Mouse (Mus musculus) forebrain, embryonic 16.5 days (tissue): ENCODE data around the gene Evx2. TPM values are rescaled to one million over a fixed set of nuclear protein-coding genes. Genes with fewer than 3 reads are reported as not detected.

Experiments used
- ATAC-seq: fragments of 200-750 bp; cut with Nextera tagmentation; 2 replicates; pipeline ENCODE4 v1.8.0; 2017; ENCODE audit warnings: mild to moderate bottlenecking, moderate library complexity
- H3K27ac ChIP-seq: fragments of 300-500 bp; sonication (generic); 2 replicates; pipeline ENCODE4 v1.5.1; 2014; ENCODE audit warnings: low read length, control low read depth
- H3K27me3 ChIP-seq: fragments of 300-500 bp; sonication (generic); replicated peaks from 2 replicates; pipeline ENCODE4 v1.6.1; 2014; ENCODE audit warnings: low read length; ENCODE audit not compliant: control insufficient read depth, insufficient read depth
- H3K36me3 ChIP-seq: fragments of 300-500 bp; sonication (generic); 2 replicates; pipeline ENCODE4 v1.6.1; 2014; ENCODE audit not compliant: control insufficient read depth, insufficient read depth
- H3K4me1 ChIP-seq: fragments of 300-500 bp; sonication (generic); replicated peaks from 2 replicates; pipeline ENCODE4 v1.6.1; 2014; ENCODE audit warnings: low read length; ENCODE audit not compliant: control insufficient read depth, insufficient read depth
- H3K4me2 ChIP-seq: fragments of 300-500 bp; sonication (generic); 2 replicates; pipeline ENCODE4 v1.6.1; 2014; ENCODE audit warnings: mild to moderate bottlenecking, low read length, control low read depth
- H3K4me3 ChIP-seq: fragments of 300-500 bp; sonication (generic); replicated peaks from 2 replicates; pipeline ENCODE4 v1.5.1; 2014; ENCODE audit warnings: mild to moderate bottlenecking, low read length, control low read depth
- H3K9ac ChIP-seq: fragments of 300-500 bp; sonication (generic); replicated peaks from 2 replicates; pipeline ENCODE4 v1.6.1; 2014; ENCODE audit warnings: low read depth, low read length, control low read depth
- H3K9me3 ChIP-seq: fragments of 300-500 bp; sonication (generic); 2 replicates; pipeline ENCODE4 v1.6.1; 2016; ENCODE audit warnings: low read length; ENCODE audit not compliant: control insufficient read depth
- WGBS: fragments of 180-500 bp; shearing (Covaris S2); extraction: QIAGEN DNeasy Blood & Tissue Kit; methylation state at CpG from one replicate; pipeline ENCODE4 v1.1.7; 2014; 5-methylcytosine and 5-hydroxymethylcytosine counted together
- polyA plus RNA-seq: library from polyadenylated mRNA; unstranded; fragments of >200 nt; fragmentation: Nextera tagmentation; extraction: Ambion mirVana; gene quantifications from 2 replicates; pipeline ENCODE4 v1.2.1, GENCODE M21; 2015

Gene Evx2
- polyA plus RNA-seq, 1 experiment from 2014 or later, result not detected

DNA sequence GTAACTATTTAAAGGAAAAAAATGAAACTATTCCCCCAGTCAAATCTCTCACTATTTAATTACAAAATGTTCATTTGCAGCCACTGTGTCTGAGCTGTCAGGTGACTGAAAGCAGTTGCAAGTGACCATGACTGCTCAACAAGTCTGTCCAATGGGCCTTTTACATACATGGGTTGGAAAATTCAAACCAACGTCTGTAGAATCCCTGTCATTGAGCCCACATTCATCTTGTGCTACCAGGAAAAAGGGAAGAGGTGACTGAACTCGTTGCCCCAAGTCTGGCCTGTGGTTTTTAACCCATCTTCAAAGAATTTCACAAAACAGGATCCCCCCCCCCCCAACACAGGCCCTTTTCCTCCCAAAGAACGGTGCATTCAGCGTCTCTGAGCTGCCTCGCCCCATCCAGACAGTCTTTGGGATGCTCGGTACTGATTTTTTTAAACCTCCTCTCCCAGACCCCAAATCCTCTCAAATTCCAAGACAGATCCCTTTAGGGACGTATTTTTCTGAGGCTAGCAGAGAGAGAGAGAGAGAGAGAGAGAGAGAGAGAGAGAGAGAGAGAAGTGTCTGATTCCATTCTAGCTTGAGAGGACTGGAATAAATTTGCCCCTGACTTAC is 36.6 kb upstream of the Evx2 start:
- 0% methylated on average over 7 of the region's 7 CpGs for whole genome bisulfite sequencing
- H3K4me3 ChIP-seq, result no peak overlapping the region
- H3K4me1 ChIP-seq, result peaks cover 13% of the 10 kb centered on the region
- H3K9ac ChIP-seq, result no peak overlapping the region
- ATAC-seq, result no peak
- no peaks in the 10 kb centered on the region for H3K9me3 ChIP-seq
- peaks cover 94% of the 10 kb centered on the region for H3K27me3 ChIP-seq
- H3K4me2 ChIP-seq, result no peak overlapping the region
- H3K27ac ChIP-seq, result no peak overlapping the region
- H3K36me3 ChIP-seq, result no peaks in the 10 kb centered on the region

DNA sequence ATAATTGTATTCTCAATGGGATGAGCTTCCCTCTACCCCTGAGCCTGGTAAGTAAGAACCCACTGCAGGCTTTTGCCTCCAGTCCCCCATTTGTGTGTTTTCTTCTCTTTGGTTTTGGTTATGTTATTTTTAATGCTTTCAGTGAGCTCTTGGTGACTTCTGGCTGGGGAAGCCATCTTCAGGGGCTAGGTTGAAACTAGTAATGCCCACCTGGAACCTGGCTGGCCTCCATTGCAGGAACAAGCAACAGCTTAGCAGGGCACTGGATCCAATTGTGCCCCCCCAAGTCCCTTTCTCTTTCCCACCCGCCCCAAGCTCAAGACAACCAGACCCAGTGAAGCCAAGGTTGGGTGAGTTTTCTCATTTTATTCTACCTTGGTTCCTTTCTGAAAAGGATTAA is 36.0 kb upstream of the Evx2 start:
- peaks cover 90% of the 10 kb centered on the region for H3K27me3 ChIP-seq
- no peak for ATAC-seq
- H3K36me3 ChIP-seq, result no peaks in the 10 kb centered on the region
- 6% methylated on average over 1 of the region's 1 CpGs for WGBS
- no peak overlapping the region for H3K4me2 ChIP-seq
- H3K9ac ChIP-seq, result no peak overlapping the region
- peaks cover 13% of the 10 kb centered on the region for H3K4me1 ChIP-seq
- no peak overlapping the region for H3K4me3 ChIP-seq
- no peak overlapping the region for H3K27ac ChIP-seq
- no peaks in the 10 kb centered on the region for H3K9me3 ChIP-seq

DNA sequence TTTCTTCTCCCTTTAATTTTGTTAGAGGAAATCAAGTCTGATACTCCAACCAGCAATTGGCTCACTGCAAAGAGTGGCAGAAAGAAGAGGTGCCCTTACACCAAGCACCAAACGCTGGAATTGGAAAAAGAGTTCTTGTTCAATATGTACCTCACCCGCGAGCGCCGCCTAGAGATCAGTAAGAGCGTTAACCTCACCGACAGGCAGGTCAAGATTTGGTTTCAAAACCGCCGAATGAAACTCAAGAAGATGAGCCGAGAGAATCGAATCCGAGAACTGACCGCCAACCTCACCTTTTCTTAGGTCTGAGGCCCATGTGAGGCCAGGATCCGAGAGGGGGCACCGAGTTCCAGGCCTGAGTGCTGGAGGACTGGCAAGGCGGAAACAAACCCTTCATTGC is 34.7 kb upstream of the Evx2 start:
- Histone ChIP-seq H3K36me3 (no peaks in the 10 kb centered on the region), H3K9ac (no peak overlapping the region), H3K4me1 (peaks cover 13% of the 10 kb centered on the region), H3K27ac (no peak overlapping the region), H3K4me3 (no peak overlapping the region), H3K27me3 (peaks cover 86% of the 10 kb centered on the region), H3K4me2 (no peak overlapping the region), H3K9me3 (no peaks in the 10 kb centered on the region)
- no peak for ATAC-seq
- under 1% methylated on average over 16 of the region's 16 CpGs for whole genome bisulfite sequencing

DNA sequence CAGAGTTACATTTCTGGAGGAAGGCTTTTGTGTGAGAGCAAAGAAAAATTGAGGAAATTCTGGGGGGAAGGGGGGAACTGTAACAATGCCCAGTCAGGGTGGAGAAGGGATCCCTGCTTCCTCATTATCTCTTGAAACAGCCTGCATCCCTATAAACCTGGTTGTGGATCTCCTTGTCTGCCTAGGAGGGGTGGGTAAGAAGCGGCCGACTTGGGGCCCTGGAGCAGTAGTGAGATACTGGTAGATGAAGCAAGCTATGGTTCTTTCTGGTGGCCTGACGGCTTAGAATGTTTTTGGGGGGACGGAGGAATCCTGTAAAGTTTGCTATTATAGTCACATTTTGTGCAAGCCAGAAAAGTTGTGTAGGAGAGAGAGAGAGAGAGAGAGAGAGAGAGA is 34.1 kb upstream of the Evx2 start:
- no peak overlapping the region for H3K9ac ChIP-seq
- WGBS, result 3% methylated on average over 4 of the region's 4 CpGs
- no peak overlapping the region for H3K27ac ChIP-seq
- no peaks in the 10 kb centered on the region for H3K9me3 ChIP-seq
- H3K4me3 ChIP-seq, result no peak overlapping the region
- peaks cover 83% of the 10 kb centered on the region for H3K27me3 ChIP-seq
- no peaks in the 10 kb centered on the region for H3K36me3 ChIP-seq
- H3K4me1 ChIP-seq, result peaks cover 12% of the 10 kb centered on the region
- no peak overlapping the region for H3K4me2 ChIP-seq
- no peak for ATAC-seq

DNA sequence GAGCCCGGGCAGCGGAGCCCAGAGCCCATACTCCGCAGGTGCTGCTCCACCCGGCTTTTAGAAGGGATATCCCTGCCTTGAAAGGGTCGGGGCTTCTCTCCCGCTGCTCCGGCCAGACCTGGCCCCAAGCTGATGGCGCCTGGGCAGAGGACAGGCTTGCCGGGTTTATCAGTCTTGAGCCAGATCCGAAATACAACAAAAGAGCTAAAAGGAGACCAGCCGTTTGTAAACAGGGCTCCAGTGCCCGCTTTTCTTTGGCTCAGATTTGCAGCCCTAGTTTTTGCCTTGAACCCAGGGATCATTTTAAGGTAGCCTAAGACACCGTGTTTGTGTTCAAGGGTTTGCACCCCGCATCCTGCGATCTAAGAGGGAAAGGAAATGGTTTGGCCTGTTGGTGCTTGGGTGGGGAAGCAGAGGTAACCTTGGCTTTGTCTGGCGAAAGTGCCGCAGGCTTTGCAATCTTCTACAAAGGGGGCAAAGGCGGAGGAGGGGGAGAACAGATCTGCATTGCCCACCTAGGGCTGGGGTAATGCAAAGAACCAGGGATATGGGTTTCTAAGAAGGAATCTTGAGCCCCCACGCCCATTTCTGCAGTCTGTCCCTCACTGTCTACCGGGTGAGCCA is 33.6 kb upstream of the Evx2 start:
- Histone ChIP-seq H3K4me1 (peaks cover 7% of the 10 kb centered on the region), H3K27me3 (peaks cover 85% of the 10 kb centered on the region), H3K4me2 (no peak overlapping the region), H3K4me3 (no peak overlapping the region), H3K27ac (no peak overlapping the region), H3K9me3 (no peaks in the 10 kb centered on the region), H3K36me3 (no peaks in the 10 kb centered on the region), H3K9ac (no peak overlapping the region)
- WGBS, result 1% methylated on average over 20 of the region's 20 CpGs
- ATAC-seq, result no peak

DNA sequence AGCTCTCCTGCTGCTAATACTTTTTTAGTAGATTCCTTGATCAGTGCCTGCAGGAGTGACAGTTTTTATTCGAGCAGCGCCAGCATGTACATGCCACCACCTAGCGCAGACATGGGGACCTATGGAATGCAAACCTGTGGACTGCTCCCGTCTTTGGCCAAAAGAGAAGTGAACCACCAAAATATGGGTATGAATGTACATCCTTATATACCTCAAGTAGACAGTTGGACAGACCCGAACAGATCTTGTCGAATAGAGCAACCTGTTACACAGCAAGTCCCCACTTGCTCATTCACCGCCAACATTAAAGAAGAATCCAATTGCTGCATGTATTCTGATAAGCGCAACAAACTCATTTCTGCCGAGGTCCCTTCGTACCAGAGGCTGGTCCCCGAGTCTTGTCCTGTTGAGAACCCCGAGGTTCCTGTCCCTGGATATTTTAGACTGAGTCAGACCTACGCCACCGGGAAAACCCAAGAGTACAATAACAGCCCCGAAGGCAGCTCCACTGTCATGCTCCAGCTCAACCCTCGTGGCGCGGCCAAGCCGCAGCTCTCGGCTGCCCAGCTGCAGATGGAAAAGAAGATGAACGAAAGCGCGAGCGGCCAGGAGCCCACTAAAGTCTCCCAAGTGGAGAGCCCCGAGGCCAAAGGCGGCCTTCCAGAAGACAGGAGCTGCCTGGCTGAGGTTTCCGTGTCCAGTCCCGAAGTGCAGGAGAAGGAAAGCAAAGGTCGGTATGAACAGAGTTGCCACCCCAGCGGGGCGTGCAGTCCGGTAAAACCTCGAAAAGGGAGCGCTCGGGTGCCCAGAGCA is 32.8 kb upstream of the Evx2 start:
- WGBS, result 4% methylated on average over 35 of the region's 35 CpGs
- H3K9me3 ChIP-seq, result no peaks in the 10 kb centered on the region
- H3K9ac ChIP-seq, result no peak overlapping the region
- no peaks in the 10 kb centered on the region for H3K36me3 ChIP-seq
- ATAC-seq, result no peak
- no peak overlapping the region for H3K4me3 ChIP-seq
- no peak overlapping the region for H3K27ac ChIP-seq
- H3K27me3 ChIP-seq, result peaks cover 85% of the 10 kb centered on the region
- H3K4me2 ChIP-seq, result no peak overlapping the region
- H3K4me1 ChIP-seq, result 0 out of 2 replicates have a peak, but pooled peaks cover 2% of the 10 kb centered on the region

DNA sequence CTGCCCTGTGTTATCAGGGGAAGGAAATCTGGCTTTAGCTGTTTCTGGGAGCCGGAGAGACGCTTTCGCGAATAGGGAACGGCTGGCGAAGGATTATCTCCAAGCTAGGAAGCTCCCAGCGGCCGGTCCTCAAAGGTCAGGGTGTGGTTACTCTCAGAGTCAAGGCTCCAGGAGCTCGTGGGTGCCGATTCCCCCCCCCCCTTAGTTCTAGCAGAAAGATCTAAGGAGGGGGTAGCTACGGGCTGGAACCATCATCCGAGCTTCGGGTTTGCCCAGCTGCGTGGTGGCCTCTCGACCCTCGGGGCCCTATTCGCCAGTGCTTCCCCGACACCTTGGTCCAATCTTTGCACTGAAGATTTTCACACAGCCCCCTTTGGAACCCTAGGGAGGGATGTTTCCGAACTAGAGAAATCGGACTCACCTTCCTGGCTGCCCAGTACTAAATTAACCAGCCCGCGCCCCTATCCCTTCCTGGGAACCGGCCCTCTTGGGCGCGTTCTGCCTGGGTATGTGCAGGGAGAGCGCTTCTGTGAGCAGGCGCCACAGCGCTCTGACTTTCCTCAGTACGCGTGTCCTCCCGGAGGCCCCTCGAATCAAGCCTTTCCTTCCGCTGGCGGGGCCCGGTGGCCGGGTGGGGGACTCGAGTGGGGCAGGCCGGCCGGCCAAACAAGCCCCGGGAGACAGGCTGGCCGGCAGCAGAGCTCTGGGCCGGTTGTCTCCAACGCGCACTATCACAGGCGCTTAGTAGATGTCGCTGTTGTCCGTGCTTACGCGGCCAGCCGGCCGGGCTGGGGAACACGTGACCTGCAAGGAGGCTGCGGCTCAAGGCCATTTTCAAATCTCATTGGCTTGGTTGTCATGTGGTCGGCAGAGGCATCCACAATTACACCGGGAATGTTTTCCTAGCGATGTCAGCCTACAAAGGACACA is 31.9 kb upstream of the Evx2 start, which contains the start of gene Hoxd10:
TSS of gene Hoxd10 (plus strand) at position 903 of the 930 bp plus-strand sequence.
- H3K27me3 ChIP-seq, result peaks cover 86% of the 10 kb centered on the region
- no peak within 1 kb of the TSS for H3K9ac ChIP-seq
- peak; percentile 31; the same call in 1 of the 2 replicates for ATAC-seq
- no peak within 1 kb of the TSS for H3K4me2 ChIP-seq
- under 1% methylated on average over 52 of the region's 56 CpGs for WGBS
- H3K27ac ChIP-seq, result no peak within 1 kb of the TSS
- H3K4me1 ChIP-seq, result 0 out of 2 replicates have a peak, but pooled peaks cover 2% of the 10 kb centered on the region
- H3K36me3 ChIP-seq, result no peaks in the 10 kb centered on the region
- H3K4me3 ChIP-seq, result no peak within 1 kb of the TSS
- no peaks in the 10 kb centered on the region for H3K9me3 ChIP-seq

DNA sequence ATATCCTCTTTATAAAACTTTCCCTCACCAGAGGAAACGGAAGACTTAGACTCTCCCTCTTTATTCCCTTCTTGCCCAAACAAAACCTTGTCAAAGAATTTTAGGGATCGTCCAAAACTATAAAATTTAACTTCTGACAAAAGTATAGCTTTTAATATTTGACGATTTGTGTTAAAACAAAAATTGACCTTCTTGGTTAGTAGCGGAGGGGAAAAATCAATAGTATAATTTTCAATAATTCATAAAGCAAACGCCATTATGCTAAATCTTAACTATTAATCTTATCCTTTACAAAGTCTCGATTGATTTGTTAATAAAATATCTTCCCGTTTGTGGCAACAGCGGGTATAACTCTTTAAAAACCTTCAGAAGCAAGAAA is 31.0 kb upstream of the Evx2 start:
- Histone ChIP-seq H3K9ac (no peak overlapping the region), H3K4me2 (no peak overlapping the region), H3K4me1 (0 out of 2 replicates have a peak, but pooled peaks cover 2% of the 10 kb centered on the region), H3K27me3 (peaks cover 80% of the 10 kb centered on the region), H3K36me3 (no peaks in the 10 kb centered on the region), H3K9me3 (no peaks in the 10 kb centered on the region), H3K27ac (no peak overlapping the region), H3K4me3 (no peak overlapping the region)
- ATAC-seq, result no peak
- 8% methylated on average over 8 of the region's 8 CpGs for WGBS
